Mouse (Mus musculus) layer of hippocampus, adult 6 months (tissue): ENCODE data around the gene Mt3. TPM values are rescaled to one million over a fixed set of nuclear protein-coding genes. Genes with fewer than 3 reads are reported as not detected.

Experiments
- long read RNA-seq, 2 experiments: library from polyadenylated mRNA; unstranded; transcript quantifications; one replicate each; pipeline ENCODE4 v2.0.0; 2019 to 2020
- polyA plus RNA-seq: library from polyadenylated mRNA; unstranded; fragments of <200 nt; fragmentation: Nextera tagmentation; gene quantifications from 2 replicates; pipeline ENCODE4 v1.2.3, GENCODE M21; 2021

Mt3 gene
- polyA plus RNA-seq, result 1,521 and 1,896 TPM in 2 replicates
- long read RNA-seq, experiment 1, transcript Mt3-201 (3 exons, 536 nt), result major isoform, 723 of 746 reads
- long read RNA-seq, experiment 1, transcript Mt3-202 (3 exons, 440 nt), result minor isoform, 9 of 746 reads
- long read RNA-seq, experiment 1, partial matches to known transcripts, result 2 of 746 reads
- long read RNA-seq, experiment 1, other reads (novel, unspliced or antisense), result 12 of 746 reads
- long read RNA-seq, experiment 2, transcript Mt3-201 (3 exons, 536 nt), result major isoform, 38 of 42 reads
- long read RNA-seq, experiment 2, partial matches to known transcripts, result 1 of 42 reads
- long read RNA-seq, experiment 2, other reads (novel, unspliced or antisense), result 3 of 42 reads

GRCm38 (mm10) chr8:94152513-94153300 lies at the start of gene Mt3:
TSS of gene Mt3 (plus strand) at chr8:94152607.

GRCm38 (mm10) chr8:94136933-94137332 lies 15.5 kb upstream of the Mt3 start, which contains the start of gene Mt4:
TSS of gene Mt4 (plus strand) at chr8:94137197.

GRCm38 (mm10) chr8:94172075-94172808 lies 19.8 kb downstream of the Mt3 start, which contains the start of gene Mt2:
TSS of gene Mt2 (plus strand) at chr8:94172664.

GRCm38 (mm10) chr8:94178857-94179712 lies 26.7 kb downstream of the Mt3 start, which contains the start of gene Mt1:
TSS of gene Mt1 (plus strand) at chr8:94179082.

Other genes starting within 250 kb of the Mt3 start
- 59.9 and 60.4 TPM in 2 replicates for gene Amfr, start 139.8 kb upstream of the Mt3 start, polyA plus RNA-seq
- gene Nudt21, start 115.6 kb upstream of the Mt3 start, polyA plus RNA-seq, result 24.9 and 26.4 TPM in 2 replicates
- 46.5 and 61.5 TPM in 2 replicates for gene Ogfod1, start 115.4 kb upstream of the Mt3 start, polyA plus RNA-seq
- 9.3 and 10.1 TPM in 2 replicates for gene Bbs2, start 53.7 kb upstream of the Mt3 start, polyA plus RNA-seq
- not detected in 2 replicates for gene Mt4, start 15.4 kb upstream of the Mt3 start, polyA plus RNA-seq
- gene Mt2, start 20.1 kb downstream of the Mt3 start, polyA plus RNA-seq, result 448 and 450 TPM in 2 replicates
- gene Mt1, start 26.5 kb downstream of the Mt3 start, polyA plus RNA-seq, result 1,161 and 1,492 TPM in 2 replicates
- gene Nup93, start 62.0 kb downstream of the Mt3 start, polyA plus RNA-seq, result 9.1 and 9.7 TPM in 2 replicates
- gene Slc12a3, start 176.6 kb downstream of the Mt3 start, polyA plus RNA-seq, result not detected in 2 replicates
- 72.5 and 78.7 TPM in 2 replicates for gene Herpud1, start 233.8 kb downstream of the Mt3 start, polyA plus RNA-seq